Mouse (Mus musculus) hindbrain, postnatal 0 days (tissue): ENCODE measurements around the gene Dguok. TPM values are rescaled to one million over a fixed set of nuclear protein-coding genes. Genes with fewer than 3 reads are reported as not detected.

ENCODE experiments used
- ATAC-seq: fragments of 200-750 bp; cut with Nextera tagmentation; 2 replicates; pipeline ENCODE4 v1.8.0; 2017; ENCODE audit warnings: mild to moderate bottlenecking, moderate TSS enrichment, moderate library complexity
- DNase-seq: peaks from one replicate; pipeline ENCODE4 v3.0.0-alpha.2; 2015; ENCODE audit warnings: low spot score
- H3K27ac ChIP-seq: fragments of 300-500 bp; sonication (generic); 2 replicates; pipeline ENCODE4 v1.5.1; 2014; ENCODE audit warnings: mild to moderate bottlenecking
- H3K27me3 ChIP-seq: fragments of 300-500 bp; sonication (generic); 2 replicates; pipeline ENCODE4 v1.6.1; 2014; ENCODE audit warnings: low read length, mixed read lengths; ENCODE audit not compliant: insufficient read depth
- H3K36me3 ChIP-seq: fragments of 300-500 bp; sonication (generic); 2 replicates; pipeline ENCODE4 v1.6.1; 2014; ENCODE audit warnings: low read length, mixed read lengths; ENCODE audit not compliant: insufficient read depth
- H3K4me1 ChIP-seq: fragments of 300-500 bp; sonication (generic); 2 replicates; pipeline ENCODE4 v1.6.1; 2014; ENCODE audit warnings: antibody characterized with exemption, low read length, mixed read lengths; ENCODE audit not compliant: insufficient read depth
- H3K4me2 ChIP-seq: fragments of 300-500 bp; sonication (generic); 2 replicates; pipeline ENCODE4 v1.6.1; 2014; ENCODE audit warnings: low read depth, mild to moderate bottlenecking, low read length, moderate library complexity, mixed read lengths
- H3K4me3 ChIP-seq: fragments of 300-500 bp; sonication (generic); 2 replicates; pipeline ENCODE4 v1.5.1; 2014; ENCODE audit warnings: low read length
- H3K9ac ChIP-seq: fragments of 300-500 bp; sonication (generic); replicated peaks from 2 replicates; pipeline ENCODE4 v1.6.1; 2014; ENCODE audit warnings: mild to moderate bottlenecking, low read length, moderate library complexity, mixed read lengths
- H3K9me3 ChIP-seq: fragments of 300-500 bp; sonication (generic); 2 replicates; pipeline ENCODE4 v1.6.1; 2016; ENCODE audit warnings: low read length, mixed read lengths
- CTCF ChIP-seq: IDR thresholded peaks from 2 replicates; pipeline ENCODE4 v1.5.1; 2016; ENCODE audit warnings: antibody characterized with exemption, control low read depth, low read depth
- WGBS: fragments of 180-500 bp; shearing (Covaris S2); extraction: QIAGEN DNeasy Blood & Tissue Kit; methylation state at CpG from one replicate; pipeline ENCODE4 v1.1.7; 2014; 5-methylcytosine and 5-hydroxymethylcytosine counted together
- polyA plus RNA-seq: library from polyadenylated mRNA; unstranded; fragments of >200 nt; fragmentation: Nextera tagmentation; extraction: Ambion mirVana; gene quantifications from 2 replicates; pipeline ENCODE4 v1.2.1, GENCODE M21; 2015
- total RNA-seq: library from RNA; depleted of rRNA; stranded (reverse); fragments of >200 nt; gene quantifications from 2 replicates; pipeline ENCODE4 v1.2.3, GENCODE M21; 2014

The Dguok gene
- total and polyA plus RNA-seq, 2 experiments from 2014 or later, result 31.8 to 51.1 TPM

- Histone ChIP-seq H3K27ac (no peak overlapping the region), H3K27me3 (no peaks in the 10 kb centered on the region), H3K4me3 (no peak overlapping the region), H3K9ac (no peak overlapping the region), H3K4me1 (no peaks in the 10 kb centered on the region), H3K36me3 (peaks cover 23% of the 10 kb centered on the region; the same call in 1 of the 2 replicates), H3K4me2 (no peak overlapping the region), H3K9me3 (no peaks in the 10 kb centered on the region)
- ATAC-seq, result no peak
- 95% methylated on average over 5 of the region's 5 CpGs for WGBS
- DNase-seq, result no peak
- TF ChIP-seq CTCF, result no peak
Observed at GRCm38 (mm10) chr6:83488200-83488599, 18.6 kb downstream of the Dguok start.

- H3K9me3 ChIP-seq, result no peaks in the 10 kb centered on the region
- no peak for TF ChIP-seq CTCF
- H3K36me3 ChIP-seq, result peaks cover 23% of the 10 kb centered on the region; the same call in 1 of the 2 replicates
- 79% methylated on average over 4 of the region's 4 CpGs for WGBS
- DNase-seq, result no peak
- no peak overlapping the region for H3K27ac ChIP-seq
- H3K4me2 ChIP-seq, result no peak overlapping the region
- no peak for ATAC-seq
- H3K27me3 ChIP-seq, result no peaks in the 10 kb centered on the region
- no peak overlapping the region for H3K4me3 ChIP-seq
- no peak overlapping the region for H3K9ac ChIP-seq
- H3K4me1 ChIP-seq, result no peaks in the 10 kb centered on the region
Observed at GRCm38 (mm10) chr6:83487298-83487697, 19.5 kb downstream of the Dguok start.

GRCm38 (mm10) chr6:83485854-83486253 lies 20.9 kb downstream of the Dguok start:
- no peak overlapping the region for H3K4me3 ChIP-seq
- peak; percentile 38; the same call in 1 of the 2 replicates for ATAC-seq
- H3K27me3 ChIP-seq, result no peaks in the 10 kb centered on the region
- TF ChIP-seq CTCF, result no peak
- WGBS, result 38% methylated on average over 4 of the region's 4 CpGs
- H3K36me3 ChIP-seq, result peaks cover 26% of the 10 kb centered on the region
- no peaks in the 10 kb centered on the region for H3K4me1 ChIP-seq
- no peak overlapping the region for H3K4me2 ChIP-seq
- no peak overlapping the region for H3K9ac ChIP-seq
- H3K9me3 ChIP-seq, result no peaks in the 10 kb centered on the region
- peak; percentile 61 for DNase-seq
- no peak overlapping the region for H3K27ac ChIP-seq

- Histone ChIP-seq H3K4me2 (no peak overlapping the region), H3K9me3 (no peaks in the 10 kb centered on the region), H3K9ac (no peak overlapping the region), H3K4me1 (no peaks in the 10 kb centered on the region), H3K27ac (no peak overlapping the region), H3K27me3 (no peaks in the 10 kb centered on the region), H3K4me3 (no peak overlapping the region), H3K36me3 (peaks cover 18% of the 10 kb centered on the region)
- ATAC-seq (no peak), DNase-seq (no peak)
- no peak for TF ChIP-seq CTCF
- 94% methylated on average over 7 of the region's 7 CpGs for WGBS
Observed at GRCm38 (mm10) chr6:83483776-83484175, 23.0 kb downstream of the Dguok start.

- peaks cover 11% of the 10 kb centered on the region for H3K36me3 ChIP-seq
Observed at GRCm38 (mm10) chr6:83482418-83483085, 24.2 kb downstream of the Dguok start.

GRCm38 (mm10) chr6:83480019-83480655 lies 26.6 kb downstream of the Dguok start:
- DNase-seq (no peak), ATAC-seq (no peak)
- H3K27me3 ChIP-seq, result no peaks in the 10 kb centered on the region
- no peak for TF ChIP-seq CTCF
- H3K9ac ChIP-seq, result no peak overlapping the region
- peaks cover 11% of the 10 kb centered on the region for H3K36me3 ChIP-seq
- 91% methylated on average over 6 of the region's 6 CpGs for WGBS
- no peak overlapping the region for H3K4me2 ChIP-seq
- H3K4me1 ChIP-seq, result no peaks in the 10 kb centered on the region
- no peaks in the 10 kb centered on the region for H3K9me3 ChIP-seq
- H3K27ac ChIP-seq, result no peak overlapping the region
- no peak overlapping the region for H3K4me3 ChIP-seq

More at GRCm38 (mm10) chr6:83482418-83483085, 24.2 kb downstream of the Dguok start:
- H3K9ac ChIP-seq, result no peak overlapping the region
- no peak overlapping the region for H3K4me2 ChIP-seq
- no peak overlapping the region for H3K27ac ChIP-seq
- no peak overlapping the region for H3K4me3 ChIP-seq
- TF ChIP-seq CTCF, result no peak
- no peaks in the 10 kb centered on the region for H3K9me3 ChIP-seq
- H3K27me3 ChIP-seq, result no peaks in the 10 kb centered on the region
- WGBS, result 78% methylated on average over 10 of the region's 10 CpGs
- DNase-seq, result no peak
- no peak for ATAC-seq
- H3K4me1 ChIP-seq, result no peaks in the 10 kb centered on the region

GRCm38 (mm10) chr6:83479193-83479592 lies 27.6 kb downstream of the Dguok start:
- Histone ChIP-seq H3K36me3 (peaks cover 11% of the 10 kb centered on the region), H3K4me1 (no peaks in the 10 kb centered on the region), H3K27me3 (no peaks in the 10 kb centered on the region), H3K4me3 (no peak overlapping the region), H3K9me3 (no peaks in the 10 kb centered on the region), H3K9ac (no peak overlapping the region), H3K4me2 (no peak overlapping the region), H3K27ac (no peak overlapping the region)
- whole genome bisulfite sequencing, result 76% methylated on average over 2 of the region's 2 CpGs
- no peak for DNase-seq
- ATAC-seq, result no peak
- no peak for TF ChIP-seq CTCF
